Mouse (Mus musculus) kidney, postnatal 0 days (tissue): ENCODE results near the gene Dip2b. TPM values are rescaled to one million over a fixed set of nuclear protein-coding genes. Genes with fewer than 3 reads are reported as not detected.

Source experiments
- ATAC-seq: fragments of 200-750 bp; cut with Nextera tagmentation; replicated peaks from 2 replicates; pipeline ENCODE4 v1.8.0; 2017; ENCODE audit warnings: low read depth, moderate number of reproducible peaks, moderate TSS enrichment, moderate library complexity; ENCODE audit not compliant: low FRiP score
- DNase-seq: peaks from one replicate; pipeline ENCODE4 v3.0.0-alpha.2; 2016; ENCODE audit warnings: low spot score
- H3K27ac ChIP-seq: fragments of 300-500 bp; sonication (generic); 2 replicates; pipeline ENCODE4 v1.5.1; 2014; ENCODE audit warnings: mild to moderate bottlenecking
- H3K27me3 ChIP-seq: fragments of 300-500 bp; sonication (generic); 2 replicates; pipeline ENCODE4 v1.6.1; 2014; ENCODE audit warnings: low read length, mixed read lengths; ENCODE audit not compliant: insufficient read depth
- H3K36me3 ChIP-seq: fragments of 300-500 bp; sonication (generic); 2 replicates; pipeline ENCODE4 v1.6.1; 2014; ENCODE audit warnings: low read length, mixed read lengths; ENCODE audit not compliant: insufficient read depth
- H3K4me1 ChIP-seq: fragments of 300-500 bp; sonication (generic); replicated peaks from 2 replicates; pipeline ENCODE4 v1.6.1; 2014; ENCODE audit warnings: antibody characterized with exemption, low read length, mixed read lengths; ENCODE audit not compliant: insufficient read depth
- H3K4me2 ChIP-seq: fragments of 300-500 bp; sonication (generic); 2 replicates; pipeline ENCODE4 v1.6.1; 2014; ENCODE audit warnings: mild to moderate bottlenecking, low read length, moderate library complexity, mixed read lengths
- H3K4me3 ChIP-seq: fragments of 300-500 bp; sonication (generic); replicated peaks from 2 replicates; pipeline ENCODE4 v1.5.1; 2014; ENCODE audit warnings: low read depth, low read length
- H3K9ac ChIP-seq: fragments of 300-500 bp; sonication (generic); 2 replicates; pipeline ENCODE4 v1.6.1; 2014; ENCODE audit warnings: low read depth, low read length
- H3K9me3 ChIP-seq: fragments of 300-500 bp; sonication (generic); replicated peaks from 2 replicates; pipeline ENCODE4 v1.6.1; 2016; ENCODE audit warnings: low read length, inconsistent platforms, mixed read lengths
- CTCF ChIP-seq: IDR thresholded peaks from 2 replicates; pipeline ENCODE4 v1.5.1; 2016; ENCODE audit warnings: antibody characterized with exemption, low read depth, mild to moderate bottlenecking, moderate library complexity
- WGBS: fragments of 180-500 bp; shearing (Covaris S2); extraction: QIAGEN DNeasy Blood & Tissue Kit; methylation state at CpG from one replicate; pipeline ENCODE4 v1.1.7; 2014; 5-methylcytosine and 5-hydroxymethylcytosine counted together
- polyA plus RNA-seq: library from polyadenylated mRNA; unstranded; fragments of >200 nt; fragmentation: Nextera tagmentation; extraction: Ambion mirVana; gene quantifications from 2 replicates; pipeline ENCODE4 v1.2.1, GENCODE M21; 2015

Gene Dip2b
- polyA plus RNA-seq, 1 experiment from 2014 or later: 4.9 TPM

DNA sequence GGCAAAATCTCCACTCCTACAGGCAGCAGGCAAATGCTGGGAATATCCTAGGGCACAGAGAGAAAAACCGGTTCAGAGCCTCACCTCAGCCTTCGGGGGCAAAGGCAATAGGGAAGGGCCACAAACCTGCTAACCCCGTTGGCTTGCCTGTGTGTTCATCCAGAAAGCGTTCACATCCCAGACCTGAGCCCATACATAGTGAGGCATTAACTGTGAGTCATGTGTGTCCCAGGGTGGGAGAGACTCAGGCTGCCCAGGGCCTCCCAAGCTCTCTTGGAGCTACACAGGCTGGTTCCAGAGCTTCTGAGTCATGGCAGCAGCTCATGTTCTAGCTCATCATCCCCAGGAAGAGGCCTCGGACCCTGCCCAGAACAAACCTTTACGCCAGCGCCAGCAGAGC, 49.6 kb downstream of the Dip2b start:
- ATAC-seq (peak; percentile 84), DNase-seq (no peak)
- TF ChIP-seq CTCF: no peak
- Histone ChIP-seq H3K27ac (peak overlapping the region; percentile 80), H3K36me3 (no peaks in the 10 kb centered on the region), H3K4me1 (peaks cover 17% of the 10 kb centered on the region), H3K4me3 (no peak overlapping the region), H3K9ac (no peak overlapping the region), H3K4me2 (no peak overlapping the region), H3K27me3 (no peaks in the 10 kb centered on the region), H3K9me3 (no peaks in the 10 kb centered on the region)
- WGBS: 56% methylated on average over 7 of the region's 7 CpGs

GRCm38 (mm10) chr15:100089645-100090053, 51.2 kb downstream of the Dip2b start:
- peak; percentile 90 for DNase-seq
- no peak overlapping the region for H3K9ac ChIP-seq
- no peak overlapping the region for H3K4me3 ChIP-seq
- peak overlapping the region; percentile 70; the same call in 1 of the 2 replicates for H3K27ac ChIP-seq
- peak; percentile 50 for TF ChIP-seq CTCF
- ATAC-seq: peak; percentile 94
- no peak overlapping the region for H3K4me2 ChIP-seq
- H3K36me3 ChIP-seq: no peaks in the 10 kb centered on the region
- H3K4me1 ChIP-seq: peaks cover 14% of the 10 kb centered on the region
- no peaks in the 10 kb centered on the region for H3K27me3 ChIP-seq
- no peaks in the 10 kb centered on the region for H3K9me3 ChIP-seq
- 26% methylated on average over 8 of the region's 8 CpGs for WGBS

DNA sequence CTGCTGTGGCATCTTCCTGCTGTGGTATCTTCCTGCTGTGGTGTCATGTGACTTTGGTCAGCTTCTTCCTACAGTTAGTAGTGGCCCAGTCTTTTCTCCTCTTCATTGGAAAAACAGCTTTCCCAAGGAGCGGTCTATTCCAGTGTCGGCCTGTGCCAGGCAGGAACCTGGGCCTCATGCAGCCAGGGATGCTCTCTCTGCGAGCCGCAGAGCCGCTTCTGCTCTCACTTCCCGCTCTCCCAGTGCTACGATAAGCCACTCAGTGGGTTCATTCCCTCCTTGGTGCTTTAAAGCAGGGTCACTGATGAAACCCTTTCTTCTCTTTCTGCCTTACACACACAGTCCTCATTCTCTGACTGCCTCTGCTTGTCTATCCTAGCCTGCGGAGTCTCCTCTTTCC, 53.4 kb downstream of the Dip2b start:
- H3K4me3 ChIP-seq: no peak overlapping the region
- no peaks in the 10 kb centered on the region for H3K9me3 ChIP-seq
- ATAC-seq (no peak), DNase-seq (no peak)
- H3K36me3 ChIP-seq: no peaks in the 10 kb centered on the region
- WGBS: 52% methylated on average over 8 of the region's 8 CpGs
- TF ChIP-seq CTCF: no peak
- H3K9ac ChIP-seq: no peak overlapping the region
- H3K4me2 ChIP-seq: peak overlapping the region; percentile 15; the same call in 1 of the 2 replicates
- peaks cover 14% of the 10 kb centered on the region for H3K4me1 ChIP-seq
- no peak overlapping the region for H3K27ac ChIP-seq
- H3K27me3 ChIP-seq: no peaks in the 10 kb centered on the region

DNA sequence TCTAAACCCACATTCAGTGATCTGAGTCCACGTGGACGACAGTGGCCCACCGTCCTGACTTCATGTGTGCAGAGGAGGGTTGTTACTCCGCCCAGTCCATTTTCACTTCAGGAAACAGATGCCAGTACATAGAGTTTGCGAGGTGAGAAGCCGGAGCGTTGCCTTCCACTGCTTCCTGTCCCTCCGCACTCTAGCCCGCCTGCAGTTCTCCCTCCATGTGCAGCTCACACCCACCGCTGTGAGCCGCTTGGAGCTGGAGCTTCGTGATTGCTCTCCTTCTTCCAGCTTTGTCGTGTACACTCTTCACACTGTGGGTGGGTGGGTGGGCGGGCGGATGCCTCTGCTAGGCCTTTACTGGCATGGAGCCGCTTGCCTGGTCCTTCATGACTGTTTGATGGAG, 53.8 kb downstream of the Dip2b start:
- ATAC-seq: no peak
- no peak overlapping the region for H3K9ac ChIP-seq
- no peak overlapping the region for H3K27ac ChIP-seq

DNA sequence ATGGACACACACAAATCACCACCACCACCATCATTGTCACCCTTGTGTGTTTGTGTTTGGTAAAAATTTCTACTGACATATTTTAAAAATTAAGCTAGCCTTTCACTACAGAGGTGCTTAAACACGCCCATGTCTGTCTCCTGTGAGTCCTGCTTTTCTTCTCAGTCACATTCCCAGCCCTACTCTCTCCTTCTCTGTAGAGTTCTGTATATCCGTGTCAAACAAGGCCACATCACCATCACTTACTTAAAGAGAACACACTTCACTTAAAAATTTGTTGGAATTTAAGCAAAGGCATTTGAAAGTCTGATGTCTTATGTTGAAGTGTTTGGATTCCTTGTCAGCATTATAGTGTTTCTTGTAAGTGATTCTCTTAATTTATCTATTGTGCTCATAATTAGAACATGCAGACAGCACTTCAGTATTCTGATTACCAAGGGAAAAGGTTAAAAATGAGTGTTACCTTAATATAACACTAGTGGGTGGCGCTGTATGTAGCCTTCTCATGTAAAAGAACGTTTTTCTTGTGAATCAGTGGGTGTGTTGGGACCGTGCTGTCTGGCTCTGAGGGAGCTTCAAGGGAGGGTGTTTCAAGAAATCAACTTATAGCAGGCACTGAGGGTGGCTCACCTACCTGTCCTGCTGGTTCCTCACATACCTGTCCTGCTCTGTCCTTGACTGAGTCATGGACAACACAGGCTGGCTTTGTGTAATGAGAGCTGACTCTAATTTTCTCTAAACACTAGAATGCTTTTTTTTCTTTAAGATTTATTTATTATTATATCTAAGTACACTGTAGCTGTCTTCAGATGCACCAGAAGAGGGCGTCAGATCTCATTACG, 58.3 kb downstream of the Dip2b start:
- Histone ChIP-seq H3K27me3 (no peaks in the 10 kb centered on the region), H3K4me3 (no peak overlapping the region), H3K27ac (no peak overlapping the region), H3K36me3 (no peaks in the 10 kb centered on the region), H3K9me3 (no peaks in the 10 kb centered on the region), H3K9ac (no peak overlapping the region), H3K4me2 (no peak overlapping the region), H3K4me1 (peaks cover 7% of the 10 kb centered on the region)
- WGBS: 77% methylated on average over 6 of the region's 7 CpGs
- no peak for ATAC-seq
- TF ChIP-seq CTCF: no peak
- DNase-seq: no peak

More for the DNA sequence above, 53.8 kb downstream of the Dip2b start:
- H3K36me3 ChIP-seq: no peaks in the 10 kb centered on the region
- peak; percentile 64 for DNase-seq
- H3K4me2 ChIP-seq: peak overlapping the region; percentile 15; the same call in 1 of the 2 replicates
- no peaks in the 10 kb centered on the region for H3K27me3 ChIP-seq
- TF ChIP-seq CTCF: no peak
- H3K4me1 ChIP-seq: peaks cover 14% of the 10 kb centered on the region
- WGBS: 29% methylated on average over 16 of the region's 16 CpGs
- H3K4me3 ChIP-seq: no peak overlapping the region
- H3K9me3 ChIP-seq: no peaks in the 10 kb centered on the region

DNA sequence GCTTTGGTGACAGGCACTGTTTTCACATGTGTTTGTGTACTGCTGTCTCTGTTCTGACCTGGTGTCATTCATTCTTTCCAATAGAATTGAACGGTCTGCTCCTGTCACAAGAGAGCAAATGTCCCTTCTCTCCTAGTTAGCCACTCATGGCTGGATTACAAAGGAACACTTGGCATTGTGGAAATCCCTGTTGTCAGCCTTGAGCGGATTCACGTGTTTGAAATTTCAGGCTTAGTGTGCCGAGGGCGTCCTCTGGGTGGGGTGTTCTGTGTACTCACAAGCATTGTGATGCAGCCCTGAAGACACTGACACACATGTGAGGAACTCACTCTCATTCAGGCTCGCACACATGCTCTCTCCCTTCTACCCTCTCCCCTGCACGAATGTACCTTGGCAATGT, 61.9 kb downstream of the Dip2b start:
- no peak for TF ChIP-seq CTCF
- no peaks in the 10 kb centered on the region for H3K36me3 ChIP-seq
- H3K27ac ChIP-seq: no peak overlapping the region
- no peak for DNase-seq
- WGBS: 81% methylated on average over 7 of the region's 7 CpGs
- ATAC-seq: no peak
- H3K4me3 ChIP-seq: no peak overlapping the region
- H3K4me1 ChIP-seq: no peaks in the 10 kb centered on the region; the same call in 1 of the 2 replicates
- no peaks in the 10 kb centered on the region for H3K9me3 ChIP-seq
- H3K27me3 ChIP-seq: no peaks in the 10 kb centered on the region
- H3K9ac ChIP-seq: no peak overlapping the region
- no peak overlapping the region for H3K4me2 ChIP-seq
